Mouse (Mus musculus) limb, embryonic 11.5 days (tissue): ENCODE measurements around the gene Spin1. TPM values are rescaled to one million over a fixed set of nuclear protein-coding genes. Genes with fewer than 3 reads are reported as not detected.
A peak's percentile ranks its signal among the peaks of the same experiment; 100 is the strongest.

Experiments
- ATAC-seq: fragments of 200-750 bp; cut with Nextera tagmentation; 2 replicates; pipeline ENCODE4 v1.8.0; 2017; ENCODE audit warnings: low read depth; ENCODE audit not compliant: insufficient number of reproducible peaks, low FRiP score, low TSS enrichment
- DNase-seq: peaks from one replicate; pipeline ENCODE4 v3.0.0-alpha.2; 2015; ENCODE audit warnings: low spot score
- H3K27ac ChIP-seq: fragments of 300-500 bp; sonication (generic); replicated peaks from 2 replicates; pipeline ENCODE4 v1.5.1; 2014; ENCODE audit warnings: low read depth, mild to moderate bottlenecking, low read length
- H3K27me3 ChIP-seq: fragments of 300-500 bp; sonication (generic); 2 replicates; pipeline ENCODE4 v1.6.1; 2014; ENCODE audit warnings: mild to moderate bottlenecking, low read length, mixed read lengths; ENCODE audit not compliant: control insufficient read depth, insufficient read depth
- H3K36me3 ChIP-seq: fragments of 300-500 bp; sonication (generic); 2 replicates; pipeline ENCODE4 v1.6.1; 2014; ENCODE audit warnings: mild to moderate bottlenecking, low read length, moderate library complexity, mixed read lengths; ENCODE audit not compliant: control insufficient read depth, insufficient read depth
- H3K4me1 ChIP-seq: fragments of 300-500 bp; sonication (generic); 2 replicates; pipeline ENCODE4 v1.6.1; 2014; ENCODE audit warnings: low read length, mixed read lengths; ENCODE audit not compliant: control insufficient read depth, insufficient read depth
- H3K4me2 ChIP-seq: fragments of 300-500 bp; sonication (generic); 2 replicates; pipeline ENCODE4 v1.6.1; 2014; ENCODE audit warnings: low read depth, mild to moderate bottlenecking, moderate library complexity; ENCODE audit not compliant: severe bottlenecking
- H3K4me3 ChIP-seq: fragments of 300-500 bp; sonication (generic); 2 replicates; pipeline ENCODE4 v1.5.1; 2014; ENCODE audit warnings: low read depth, low read length
- H3K9ac ChIP-seq: fragments of 300-500 bp; sonication (generic); 2 replicates; pipeline ENCODE4 v1.6.1; 2014; ENCODE audit warnings: mild to moderate bottlenecking, low read length
- H3K9me3 ChIP-seq: fragments of 300-500 bp; sonication (generic); 2 replicates; pipeline ENCODE4 v1.6.1; 2016; ENCODE audit warnings: low read length; ENCODE audit not compliant: control insufficient read depth
- WGBS: fragments of 180-500 bp; shearing (Covaris S2); extraction: QIAGEN DNeasy Blood & Tissue Kit; methylation state at CpG from one replicate; pipeline ENCODE4 v1.1.7; 2014; 5-methylcytosine and 5-hydroxymethylcytosine counted together
- polyA plus RNA-seq: library from polyadenylated mRNA; unstranded; fragments of >200 nt; fragmentation: Nextera tagmentation; extraction: Ambion mirVana; gene quantifications from 2 replicates; pipeline ENCODE4 v1.2.1, GENCODE M21; 2014

Spin1 gene
- polyA plus RNA-seq, 1 experiment from 2014 or later, result 136 TPM

- Histone ChIP-seq H3K27me3 (no peaks in the 10 kb centered on the region), H3K4me2 (no peak overlapping the region), H3K4me1 (no peaks in the 10 kb centered on the region), H3K9ac (no peak overlapping the region), H3K36me3 (no peaks in the 10 kb centered on the region), H3K9me3 (no peaks in the 10 kb centered on the region), H3K27ac (no peak overlapping the region), H3K4me3 (no peak overlapping the region)
- ATAC-seq (no peak), DNase-seq (no peak)
- 87% methylated on average over 4 of the region's 4 CpGs for WGBS
Measured at GRCm38 (mm10) chr13:51088207-51088606, 12.5 kb upstream of the Spin1 start.

- no peak for ATAC-seq
- DNase-seq, result no peak
- no peak overlapping the region for H3K27ac ChIP-seq
Measured at GRCm38 (mm10) chr13:51089058-51089457, 11.6 kb upstream of the Spin1 start.

GRCm38 (mm10) chr13:51090105-51090661 is 10.5 kb upstream of the Spin1 start:
- DNase-seq (no peak), ATAC-seq (no peak)
- no peaks in the 10 kb centered on the region for H3K27me3 ChIP-seq
- H3K4me1 ChIP-seq, result no peaks in the 10 kb centered on the region
- WGBS, result 70% methylated on average over 5 of the region's 5 CpGs
- no peak overlapping the region for H3K27ac ChIP-seq
- H3K9ac ChIP-seq, result no peak overlapping the region
- H3K36me3 ChIP-seq, result no peaks in the 10 kb centered on the region
- H3K4me2 ChIP-seq, result no peak overlapping the region
- no peak overlapping the region for H3K4me3 ChIP-seq
- no peaks in the 10 kb centered on the region for H3K9me3 ChIP-seq

More at GRCm38 (mm10) chr13:51089058-51089457, 11.6 kb upstream of the Spin1 start:
- Histone ChIP-seq H3K9ac (no peak overlapping the region), H3K4me1 (no peaks in the 10 kb centered on the region), H3K36me3 (no peaks in the 10 kb centered on the region), H3K4me3 (no peak overlapping the region), H3K27me3 (no peaks in the 10 kb centered on the region), H3K4me2 (no peak overlapping the region), H3K9me3 (no peaks in the 10 kb centered on the region)
- 87% methylated on average over 4 of the region's 4 CpGs for WGBS

GRCm38 (mm10) chr13:51093430-51093829 is 7.2 kb upstream of the Spin1 start:
- 85% methylated on average over 5 of the region's 5 CpGs for WGBS
- no peak for ATAC-seq

GRCm38 (mm10) chr13:51094323-51095195 is 6.1 kb upstream of the Spin1 start:
- Histone ChIP-seq H3K4me3 (no peak overlapping the region), H3K36me3 (no peaks in the 10 kb centered on the region), H3K9ac (no peak overlapping the region), H3K27me3 (no peaks in the 10 kb centered on the region), H3K9me3 (no peaks in the 10 kb centered on the region), H3K4me1 (no peaks in the 10 kb centered on the region), H3K4me2 (no peak overlapping the region), H3K27ac (no peak overlapping the region)
- DNase-seq (no peak), ATAC-seq (0 out of 2 replicates have a peak, but pooled peaks have one; percentile 26)
- 70% methylated on average over 16 of the region's 16 CpGs for WGBS

More at GRCm38 (mm10) chr13:51093430-51093829, 7.2 kb upstream of the Spin1 start:
- Histone ChIP-seq H3K27ac (no peak overlapping the region), H3K27me3 (no peaks in the 10 kb centered on the region), H3K9me3 (no peaks in the 10 kb centered on the region), H3K36me3 (no peaks in the 10 kb centered on the region), H3K4me2 (no peak overlapping the region), H3K4me1 (no peaks in the 10 kb centered on the region), H3K4me3 (no peak overlapping the region), H3K9ac (no peak overlapping the region)
- DNase-seq, result no peak

- no peaks in the 10 kb centered on the region for H3K4me1 ChIP-seq
- no peak overlapping the region for H3K4me3 ChIP-seq
- DNase-seq (no peak), ATAC-seq (no peak)
- WGBS, result 83% methylated on average over 7 of the region's 7 CpGs
- H3K9me3 ChIP-seq, result no peaks in the 10 kb centered on the region
- no peaks in the 10 kb centered on the region for H3K36me3 ChIP-seq
- H3K27me3 ChIP-seq, result no peaks in the 10 kb centered on the region
- no peak overlapping the region for H3K4me2 ChIP-seq
- no peak overlapping the region for H3K9ac ChIP-seq
- H3K27ac ChIP-seq, result no peak overlapping the region
Measured at GRCm38 (mm10) chr13:51095196-51095715, 5.4 kb upstream of the Spin1 start.

- no peak for ATAC-seq
- Histone ChIP-seq H3K9ac (no peak overlapping the region), H3K4me3 (no peak overlapping the region), H3K36me3 (no peaks in the 10 kb centered on the region), H3K27me3 (no peaks in the 10 kb centered on the region), H3K9me3 (no peaks in the 10 kb centered on the region), H3K27ac (no peak overlapping the region), H3K4me2 (no peak overlapping the region), H3K4me1 (no peaks in the 10 kb centered on the region)
- DNase-seq, result no peak
- WGBS, result 92% methylated on average over 6 of the region's 6 CpGs
Measured at GRCm38 (mm10) chr13:51096644-51097043, 4.0 kb upstream of the Spin1 start.

GRCm38 (mm10) chr13:51099560-51100232 is 984 bp upstream of the Spin1 start:
- H3K27me3 ChIP-seq, result no peaks in the 10 kb centered on the region
- ATAC-seq, result 0 out of 2 replicates have a peak, but pooled peaks have one; percentile 26
- H3K4me3 ChIP-seq, result peak overlapping the region; percentile 84
- peaks cover 3% of the 10 kb centered on the region; the same call in 1 of the 2 replicates for H3K36me3 ChIP-seq
- peaks cover 8% of the 10 kb centered on the region for H3K9me3 ChIP-seq
- peak overlapping the region; percentile 98 for H3K9ac ChIP-seq
- H3K27ac ChIP-seq, result peak overlapping the region; percentile 86
- peaks cover 3% of the 10 kb centered on the region; the same call in 1 of the 2 replicates for H3K4me1 ChIP-seq
- peak overlapping the region; percentile 92 for H3K4me2 ChIP-seq
- WGBS, result 8% methylated on average over 26 of the region's 26 CpGs
- DNase-seq, result peak; percentile 74
